Mouse (Mus musculus): ENCODE measurements around the gene Dnah10. TPM values are rescaled to one million over a fixed set of nuclear protein-coding genes. Genes with fewer than 3 reads are reported as not detected.

Dnah10 gene
- polyA plus RNA-seq (2017; shearing (Covaris generic)), result 0.16 TPM

DNA sequence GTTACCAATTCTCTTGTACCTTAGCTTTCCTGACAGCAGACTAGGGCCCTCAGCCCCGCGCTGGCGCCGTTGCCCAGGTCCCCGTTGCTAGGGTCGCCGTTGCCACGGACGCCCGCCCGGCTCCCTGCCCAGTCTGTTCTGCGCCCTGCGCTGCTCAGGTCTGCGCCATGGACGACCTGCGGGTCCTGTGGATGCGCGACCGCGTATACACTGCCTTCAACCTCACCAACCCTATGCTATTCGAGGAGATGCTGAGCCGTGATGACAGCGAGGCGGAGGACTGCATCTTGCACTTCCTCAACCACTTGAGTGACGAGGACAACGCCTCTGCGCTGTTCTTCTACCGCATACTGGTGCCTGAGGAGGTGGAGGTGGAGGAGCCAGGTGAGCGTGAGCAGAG lies at the start of gene Dnah10:
TSS of gene Dnah10 (plus strand) at position 89 of the 400 bp plus-strand sequence.

DNA sequence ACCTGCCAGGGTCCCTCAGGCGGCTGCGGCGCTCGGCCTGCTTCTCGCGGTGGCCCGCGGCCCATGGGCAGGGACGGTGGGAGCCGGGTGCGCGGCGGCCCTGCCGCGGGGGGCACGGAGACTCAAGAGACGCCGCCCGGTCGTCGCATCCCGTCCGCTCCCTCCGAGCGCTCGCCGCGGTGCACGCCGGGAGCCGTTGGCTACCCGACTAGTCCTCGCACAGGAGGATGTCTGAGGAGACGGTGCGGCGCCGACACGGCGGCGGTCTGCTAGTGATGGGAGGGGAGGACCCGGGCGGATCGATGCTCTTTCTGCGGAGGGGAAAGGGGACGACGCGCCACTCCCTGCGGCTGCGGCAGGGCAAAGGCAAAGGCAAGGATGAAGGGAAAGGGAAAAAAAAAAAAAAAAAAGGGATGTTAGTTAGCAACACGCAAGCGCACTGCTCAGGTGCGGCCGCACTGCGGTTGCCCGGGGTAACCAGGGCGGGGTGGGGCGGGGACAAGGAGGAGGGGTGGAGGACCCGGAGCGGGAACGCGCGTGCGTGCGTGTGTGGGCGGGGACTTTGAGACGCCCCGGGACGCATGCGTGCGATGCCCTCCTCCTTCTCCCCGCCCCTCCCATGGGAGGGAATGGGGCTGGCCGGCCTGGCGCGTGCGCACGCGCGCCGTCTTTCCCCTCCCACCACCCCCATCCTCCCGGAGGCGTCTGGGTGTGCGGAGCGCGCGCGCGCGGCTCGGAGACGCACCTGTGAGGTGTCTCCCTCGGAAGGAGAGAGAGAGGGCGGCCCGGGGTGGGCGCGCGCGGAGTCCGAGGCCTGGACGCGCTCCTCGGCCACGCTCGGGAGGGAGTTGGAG lies 137.4 kb downstream of the Dnah10 start, which contains the start of the genes Ccdc92 and Zfp664:
TSS of gene Ccdc92 (minus strand) at position 412 of the 854 bp plus-strand sequence.
TSS of gene Zfp664 (plus strand) at position 679 of the 854 bp plus-strand sequence.

Other genes with a start within 250 kb of the Dnah10 start
- gene Rilpl2, start 246.7 kb upstream of the Dnah10 start, polyA plus RNA-seq (2017; shearing (Covaris generic)), result 112 TPM
- 9.0 TPM for gene Snrnp35, start 242.0 kb upstream of the Dnah10 start, polyA plus RNA-seq (2017; shearing (Covaris generic))
- 3.9 TPM for gene Rilpl1, start 193.7 kb upstream of the Dnah10 start, polyA plus RNA-seq (2017; shearing (Covaris generic))
- 614 TPM for gene Tmed2, start 184.4 kb upstream of the Dnah10 start, polyA plus RNA-seq (2017; shearing (Covaris generic))
- gene Ddx55, start 172.2 kb upstream of the Dnah10 start, polyA plus RNA-seq (2017; shearing (Covaris generic)), result 14.6 TPM
- gene Eif2b1, start 146.0 kb upstream of the Dnah10 start, polyA plus RNA-seq (2017; shearing (Covaris generic)), result 21.1 TPM
- 19.6 TPM for gene Gtf2h3, start 145.9 kb upstream of the Dnah10 start, polyA plus RNA-seq (2017; shearing (Covaris generic))
- 83.5 TPM for gene Atp6v0a2, start 96.5 kb upstream of the Dnah10 start, polyA plus RNA-seq (2017; shearing (Covaris generic))
- gene Ccdc92, start 137.3 kb downstream of the Dnah10 start, polyA plus RNA-seq (2017; shearing (Covaris generic)), result 47.2 TPM
- gene Zfp664, start 137.6 kb downstream of the Dnah10 start, polyA plus RNA-seq (2017; shearing (Covaris generic)), result 33.8 TPM